Mouse (Mus musculus): Measurements from ENCODE around the gene Mllt10. TPM values are rescaled to one million over a fixed set of nuclear protein-coding genes. Genes with fewer than 3 reads are reported as not detected.
A peak's percentile ranks its signal among the peaks of the same experiment; 100 is the strongest.
"Not testable (repeated sequence)": the region's sequence is repeated elsewhere in the genome, so short reads cannot be mapped to it uniquely, and the experiment has no call there.

Gene Mllt10
- polyA plus RNA-seq, 1 experiment from 2014 or later = 77.6 TPM

- Histone ChIP-seq H3K36me3 (peaks cover 8% of the 10 kb centered on the region), H3K4me2 (peak overlapping the region; percentile 91), H3K4me1 (replicated peaks) (peaks cover 11% of the 10 kb centered on the region), H3K27me3 (no peaks in the 10 kb centered on the region), H3K4me3 (replicated peaks) (peak overlapping the region; percentile 81), H3K9me3 (no peaks in the 10 kb centered on the region), H3K27ac (peak overlapping the region; percentile 100; the same call in 1 of the 2 replicates), H3K9ac (replicated peaks) (peak overlapping the region; percentile 99)
- 13% methylated on average over 6 of the region's 6 CpGs for WGBS
- ATAC-seq (ENCODE audit: insufficient number of reproducible peaks, insufficient read depth, low FRiP score, low TSS enrichment, low read depth) = no peak
Observed at GRCm38 (mm10) chr2:18065708-18066030, 10.6 kb downstream of the Mllt10 start.

DNA sequence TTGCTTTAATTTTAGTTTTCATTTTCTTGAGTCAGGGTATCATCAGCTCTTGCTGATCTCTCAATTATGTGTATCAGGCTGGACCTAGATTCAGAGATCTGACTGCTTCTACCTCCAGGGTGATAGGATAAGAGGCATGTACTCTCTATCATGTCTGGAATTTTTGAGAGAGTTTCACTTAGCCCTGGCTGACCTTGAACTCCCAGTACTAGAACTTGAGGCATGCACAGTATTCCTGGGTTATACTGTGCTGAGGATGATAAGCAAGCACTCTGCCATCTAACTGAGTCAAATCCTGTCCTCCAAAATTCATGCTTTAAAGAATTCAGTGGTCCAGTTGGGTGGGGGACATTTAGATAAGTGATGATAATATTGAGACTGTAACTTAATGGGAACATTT, 11.4 kb downstream of the Mllt10 start:
- Histone ChIP-seq H3K27ac (no peak overlapping the region), H3K27me3 (no peaks in the 10 kb centered on the region), H3K4me2 (peak overlapping the region; percentile 91), H3K4me3 (replicated peaks) (peak overlapping the region; percentile 81), H3K9ac (replicated peaks) (no peak overlapping the region), H3K9me3 (no peaks in the 10 kb centered on the region), H3K36me3 (peaks cover 13% of the 10 kb centered on the region), H3K4me1 (replicated peaks) (peaks cover 11% of the 10 kb centered on the region)
- ATAC-seq (ENCODE audit: insufficient number of reproducible peaks, insufficient read depth, low FRiP score, low TSS enrichment, low read depth) = no peak

GRCm38 (mm10) chr2:18068071-18068796, 13.2 kb downstream of the Mllt10 start:
- no peaks in the 10 kb centered on the region for H3K27me3 ChIP-seq
- no peaks in the 10 kb centered on the region for H3K9me3 ChIP-seq
- ATAC-seq (ENCODE audit: insufficient number of reproducible peaks, insufficient read depth, low FRiP score, low TSS enrichment, low read depth) = no peak
- no peak overlapping the region for H3K4me2 ChIP-seq
- H3K4me3 ChIP-seq (replicated peaks) = no peak overlapping the region
- H3K9ac ChIP-seq (replicated peaks) = no peak overlapping the region
- H3K36me3 ChIP-seq = peaks cover 26% of the 10 kb centered on the region
- H3K4me1 ChIP-seq (replicated peaks) = peaks cover 11% of the 10 kb centered on the region
- H3K27ac ChIP-seq = no peak overlapping the region
- 86% methylated on average over 4 of the region's 4 CpGs for WGBS

DNA sequence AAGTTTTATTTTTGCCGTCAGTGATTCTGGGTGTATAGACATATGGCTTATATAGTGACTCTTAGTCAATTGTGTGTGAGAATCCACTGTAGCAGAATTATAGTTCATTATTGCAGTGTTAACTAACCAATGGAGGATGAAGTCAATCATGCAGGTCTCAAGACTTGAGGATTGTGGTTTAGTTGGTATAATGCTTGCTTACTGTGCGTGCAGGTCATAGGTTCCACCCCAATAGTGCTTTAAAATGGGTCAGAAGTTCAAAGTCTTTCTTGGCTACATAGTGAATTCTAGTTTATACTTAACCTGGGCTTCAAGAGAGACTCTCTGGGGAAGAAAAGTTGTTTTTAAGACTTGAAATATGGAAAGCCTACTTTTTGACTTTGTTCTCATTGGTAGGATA, 16.9 kb downstream of the Mllt10 start:
- H3K36me3 ChIP-seq = peaks cover 58% of the 10 kb centered on the region
- WGBS = 93% methylated on average over 2 of the region's 2 CpGs

GRCm38 (mm10) chr2:18080182-18080860, 25.3 kb downstream of the Mllt10 start:
- Histone ChIP-seq H3K27ac (no peak overlapping the region), H3K4me2 (no peak overlapping the region), H3K4me3 (replicated peaks) (no peak overlapping the region), H3K9ac (replicated peaks) (no peak overlapping the region), H3K36me3 (peaks cover 76% of the 10 kb centered on the region), H3K27me3 (no peaks in the 10 kb centered on the region), H3K4me1 (replicated peaks) (no peaks in the 10 kb centered on the region), H3K9me3 (no peaks in the 10 kb centered on the region)
- WGBS = 89% methylated on average over 2 of the region's 2 CpGs
- no peak for ATAC-seq (ENCODE audit: insufficient number of reproducible peaks, insufficient read depth, low FRiP score, low TSS enrichment, low read depth)

More for the DNA sequence above, 16.9 kb downstream of the Mllt10 start:
- Histone ChIP-seq H3K4me3 (replicated peaks) (no peak overlapping the region), H3K4me1 (replicated peaks) (no peaks in the 10 kb centered on the region), H3K9ac (replicated peaks) (no peak overlapping the region), H3K27ac (no peak overlapping the region), H3K4me2 (no peak overlapping the region), H3K9me3 (no peaks in the 10 kb centered on the region), H3K27me3 (no peaks in the 10 kb centered on the region)
- no peak for ATAC-seq (ENCODE audit: insufficient number of reproducible peaks, insufficient read depth, low FRiP score, low TSS enrichment, low read depth)

DNA sequence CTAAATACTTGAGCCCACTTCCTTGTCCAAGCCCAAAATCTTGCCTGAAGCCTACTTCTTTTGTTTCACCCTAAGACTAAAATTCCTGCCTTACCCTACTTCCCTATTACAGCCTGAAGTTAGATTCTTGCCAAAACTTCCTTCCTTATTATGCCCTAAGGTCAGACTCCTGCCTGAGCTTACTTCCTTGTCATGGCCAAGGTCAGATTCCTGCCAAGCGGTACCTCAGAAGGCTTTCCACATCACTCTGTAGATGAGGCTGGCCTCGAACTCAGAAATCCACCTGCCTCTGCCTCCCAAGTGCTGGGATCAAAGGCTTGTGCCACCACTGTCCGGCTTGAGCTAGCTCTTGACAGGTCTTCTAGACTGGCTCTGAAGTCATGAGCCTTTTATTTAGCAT, 32.7 kb downstream of the Mllt10 start:
- H3K4me1 ChIP-seq (replicated peaks); ATAC-seq (ENCODE audit: insufficient number of reproducible peaks, insufficient read depth, low FRiP score, low TSS enrichment, low read depth); H3K4me2 ChIP-seq; H3K27ac ChIP-seq; H3K9ac ChIP-seq (replicated peaks); H3K9me3 ChIP-seq; H3K27me3 ChIP-seq; H3K4me3 ChIP-seq (replicated peaks): not testable (repeated sequence)
- peaks cover 84% of the 10 kb centered on the region for H3K36me3 ChIP-seq
- 91% methylated on average over 3 of the region's 3 CpGs for WGBS

GRCm38 (mm10) chr2:18093858-18094257, 38.8 kb downstream of the Mllt10 start:
- ATAC-seq (ENCODE audit: insufficient number of reproducible peaks, insufficient read depth, low FRiP score, low TSS enrichment, low read depth) = no peak
- H3K4me1 ChIP-seq (replicated peaks) = no peaks in the 10 kb centered on the region
- no peak overlapping the region for H3K9ac ChIP-seq (replicated peaks)
- WGBS = 86% methylated on average over 1 of the region's 1 CpGs
- peaks cover 60% of the 10 kb centered on the region for H3K36me3 ChIP-seq
- no peak overlapping the region for H3K4me2 ChIP-seq
- H3K27ac ChIP-seq = no peak overlapping the region
- H3K27me3 ChIP-seq = no peaks in the 10 kb centered on the region
- no peaks in the 10 kb centered on the region for H3K9me3 ChIP-seq
- no peak overlapping the region for H3K4me3 ChIP-seq (replicated peaks)

DNA sequence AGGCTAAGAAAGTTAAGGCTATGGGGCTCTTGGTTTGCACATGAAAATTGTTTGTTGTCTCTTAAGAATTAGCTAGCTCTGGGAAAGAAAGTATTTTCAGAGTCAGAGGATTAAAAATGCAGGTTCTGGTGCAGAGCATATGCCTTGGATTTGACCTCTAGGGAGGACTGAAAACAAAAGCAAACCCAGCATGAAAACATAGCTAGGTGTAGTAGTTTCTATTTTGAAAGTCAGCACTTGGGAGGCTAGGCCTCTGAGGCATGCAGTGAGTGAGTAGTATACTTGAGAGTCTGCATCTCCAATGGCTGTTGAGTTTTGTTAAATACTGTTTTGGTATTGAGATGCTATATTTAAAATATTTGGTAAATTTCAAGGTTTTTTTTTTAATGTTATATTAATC, 39.3 kb downstream of the Mllt10 start:
- Histone ChIP-seq H3K9ac (replicated peaks) (no peak overlapping the region), H3K4me3 (replicated peaks) (no peak overlapping the region), H3K4me1 (replicated peaks) (no peaks in the 10 kb centered on the region), H3K4me2 (no peak overlapping the region), H3K36me3 (peaks cover 58% of the 10 kb centered on the region), H3K9me3 (no peaks in the 10 kb centered on the region), H3K27ac (no peak overlapping the region), H3K27me3 (no peaks in the 10 kb centered on the region)
- ATAC-seq (ENCODE audit: insufficient number of reproducible peaks, insufficient read depth, low FRiP score, low TSS enrichment, low read depth) = no peak

DNA sequence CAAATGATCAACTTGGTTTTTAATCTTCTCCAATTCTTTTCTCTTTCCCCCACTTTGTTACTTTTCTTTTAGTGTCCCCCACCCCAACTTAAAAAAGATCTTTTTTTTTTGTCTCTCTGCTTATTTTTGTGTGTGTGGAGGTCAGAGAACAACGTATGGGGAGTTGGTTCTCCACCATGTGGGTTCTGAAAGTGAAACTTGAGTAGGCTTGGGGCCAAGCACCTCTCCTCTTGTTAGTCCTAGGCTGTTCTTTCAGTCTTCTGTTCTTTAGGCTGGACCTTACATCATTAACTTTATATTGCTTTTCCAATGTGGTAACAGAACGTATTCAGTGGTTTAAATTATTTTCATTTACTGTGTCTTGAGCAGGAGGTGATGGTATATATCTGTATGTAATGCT, 40.8 kb downstream of the Mllt10 start:
- Histone ChIP-seq H3K4me3 (replicated peaks) (no peak overlapping the region), H3K36me3 (peaks cover 55% of the 10 kb centered on the region), H3K4me1 (replicated peaks) (no peaks in the 10 kb centered on the region), H3K9ac (replicated peaks) (no peak overlapping the region), H3K9me3 (no peaks in the 10 kb centered on the region), H3K27ac (no peak overlapping the region), H3K27me3 (no peaks in the 10 kb centered on the region), H3K4me2 (no peak overlapping the region)
- ATAC-seq (ENCODE audit: insufficient number of reproducible peaks, insufficient read depth, low FRiP score, low TSS enrichment, low read depth) = no peak
- WGBS = 38% methylated on average over 2 of the region's 2 CpGs

GRCm38 (mm10) chr2:18100914-18101313, 45.9 kb downstream of the Mllt10 start:
- H3K9ac ChIP-seq (replicated peaks) = no peak overlapping the region
- no peaks in the 10 kb centered on the region for H3K4me1 ChIP-seq (replicated peaks)
- H3K9me3 ChIP-seq = no peaks in the 10 kb centered on the region
- no peak overlapping the region for H3K4me3 ChIP-seq (replicated peaks)
- H3K27ac ChIP-seq = no peak overlapping the region
- no peak for ATAC-seq (ENCODE audit: insufficient number of reproducible peaks, insufficient read depth, low FRiP score, low TSS enrichment, low read depth)
- H3K36me3 ChIP-seq = peaks cover 46% of the 10 kb centered on the region
- H3K4me2 ChIP-seq = no peak overlapping the region
- no peaks in the 10 kb centered on the region for H3K27me3 ChIP-seq
- 93% methylated on average over 2 of the region's 2 CpGs for whole genome bisulfite sequencing

- Histone ChIP-seq H3K4me2 (no peak overlapping the region), H3K9ac (replicated peaks) (no peak overlapping the region), H3K36me3 (peaks cover 30% of the 10 kb centered on the region; the same call in 1 of the 2 replicates), H3K9me3 (no peaks in the 10 kb centered on the region), H3K4me1 (replicated peaks) (no peaks in the 10 kb centered on the region; the same call in 1 of the 2 replicates), H3K27me3 (no peaks in the 10 kb centered on the region), H3K27ac (no peak overlapping the region), H3K4me3 (replicated peaks) (no peak overlapping the region)
- no peak for ATAC-seq (ENCODE audit: insufficient number of reproducible peaks, insufficient read depth, low FRiP score, low TSS enrichment, low read depth)
Observed at GRCm38 (mm10) chr2:18107561-18107960, 52.5 kb downstream of the Mllt10 start.

GRCm38 (mm10) chr2:18108214-18108613, 53.2 kb downstream of the Mllt10 start:
- 96% methylated on average over 3 of the region's 3 CpGs for WGBS
- no peaks in the 10 kb centered on the region; the same call in 1 of the 2 replicates for H3K4me1 ChIP-seq (replicated peaks)
- no peak overlapping the region for H3K27ac ChIP-seq
- no peak for ATAC-seq (ENCODE audit: insufficient number of reproducible peaks, insufficient read depth, low FRiP score, low TSS enrichment, low read depth)
- no peaks in the 10 kb centered on the region for H3K27me3 ChIP-seq
- no peaks in the 10 kb centered on the region for H3K9me3 ChIP-seq
- no peak overlapping the region for H3K4me3 ChIP-seq (replicated peaks)
- no peak overlapping the region for H3K4me2 ChIP-seq
- no peak overlapping the region for H3K9ac ChIP-seq (replicated peaks)
- peaks cover 35% of the 10 kb centered on the region; the same call in 1 of the 2 replicates for H3K36me3 ChIP-seq

All from limb, embryonic 12.5 days (tissue).